Mouse (Mus musculus): ENCODE results near the gene Kank4. TPM values are rescaled to one million over a fixed set of nuclear protein-coding genes. Genes with fewer than 3 reads are reported as not detected.

The Kank4 gene
- polyA plus RNA-seq, 1 experiment = 0.01 TPM

GRCm38 (mm10) chr4:98847120-98847885 lies 30.0 kb upstream of the Kank4 start:
- no peaks in the 10 kb centered on the region for H3K79me2 ChIP-seq (ENCODE audit: control insufficient read depth, insufficient read depth)
- no peak overlapping the region for H3ac ChIP-seq (ENCODE audit: control insufficient read depth, insufficient read length)
- TF ChIP-seq SRF (IDR thresholded peaks at IDR 0.05; ENCODE audit: control insufficient read depth, insufficient read length, low read depth) = no peak
- TF ChIP-seq CEBPB (IDR thresholded peaks at IDR 0.05; ENCODE audit: insufficient read depth, poor library complexity, severe bottlenecking) = no peak
- TF ChIP-seq E2F4 (IDR thresholded peaks at IDR 0.05; ENCODE audit: insufficient read depth) = no peak
- TF ChIP-seq MAX (IDR thresholded peaks at IDR 0.05; ENCODE audit: low read depth) = no peak
- TF ChIP-seq TCF3 (IDR thresholded peaks at IDR 0.05; ENCODE audit: insufficient read length, low read depth) = no peak
- no peak for TF ChIP-seq POLR2A (IDR thresholded peaks at IDR 0.05; ENCODE audit: insufficient read length, low read depth)
- TF ChIP-seq MYOD1 (IDR thresholded peaks at IDR 0.05; ENCODE audit: control insufficient read depth in 1 of 3, insufficient read length in 2 of 3, low read depth in 2 of 3) = no peak
- TF ChIP-seq TCF12 (IDR thresholded peaks at IDR 0.05; ENCODE audit: insufficient read depth, poor library complexity, severe bottlenecking) = no peak
- TF ChIP-seq USF1 (IDR thresholded peaks at IDR 0.05; ENCODE audit: low read depth) = no peak
- no peak for TF ChIP-seq POLR2AphosphoS2 (IDR thresholded peaks at IDR 0.05; ENCODE audit: insufficient read length, low read depth)
- TF ChIP-seq MYOG (IDR thresholded peaks at IDR 0.05; ENCODE audit: control insufficient read depth in 1 of 3, insufficient read depth in 1 of 3, insufficient read length in 2 of 3, low read depth in 2 of 3) = no peak
- TF ChIP-seq REST (IDR thresholded peaks at IDR 0.05; ENCODE audit: insufficient read depth, insufficient read length) = no peak
- H3K27me3 ChIP-seq (ENCODE audit: control insufficient read depth, insufficient read depth, insufficient read length) = no peaks in the 10 kb centered on the region
- H3K36me3 ChIP-seq (ENCODE audit: control insufficient read depth, insufficient read depth) = no peaks in the 10 kb centered on the region
- no peak overlapping the region for H3K4me3 ChIP-seq
- no peak overlapping the region for H3K4me2 ChIP-seq (ENCODE audit: low read depth)

GRCm38 (mm10) chr4:98846396-98846795 lies 29.1 kb upstream of the Kank4 start:
- Histone ChIP-seq H3ac (ENCODE audit: control insufficient read depth, insufficient read length) (no peak overlapping the region), H3K4me3 (no peak overlapping the region), H3K36me3 (ENCODE audit: control insufficient read depth, insufficient read depth) (no peaks in the 10 kb centered on the region), H3K27me3 (ENCODE audit: control insufficient read depth, insufficient read depth, insufficient read length) (no peaks in the 10 kb centered on the region), H3K4me2 (ENCODE audit: low read depth) (no peak overlapping the region), H3K79me2 (ENCODE audit: control insufficient read depth, insufficient read depth) (no peaks in the 10 kb centered on the region)
- TF ChIP-seq POLR2AphosphoS2 (IDR thresholded peaks at IDR 0.05; ENCODE audit: insufficient read length, low read depth) (no peak), MYOD1 (IDR thresholded peaks at IDR 0.05; ENCODE audit: control insufficient read depth in 1 of 3, insufficient read length in 2 of 3, low read depth in 2 of 3) (no peak), USF1 (IDR thresholded peaks at IDR 0.05; ENCODE audit: low read depth) (no peak), POLR2A (IDR thresholded peaks at IDR 0.05; ENCODE audit: insufficient read length, low read depth) (no peak), MYOG (IDR thresholded peaks at IDR 0.05; ENCODE audit: control insufficient read depth in 1 of 3, insufficient read depth in 1 of 3, insufficient read length in 2 of 3, low read depth in 2 of 3) (no peak), TCF12 (IDR thresholded peaks at IDR 0.05; ENCODE audit: insufficient read depth, poor library complexity, severe bottlenecking) (no peak), SRF (IDR thresholded peaks at IDR 0.05; ENCODE audit: control insufficient read depth, insufficient read length, low read depth) (no peak), MAX (IDR thresholded peaks at IDR 0.05; ENCODE audit: low read depth) (no peak), REST (IDR thresholded peaks at IDR 0.05; ENCODE audit: insufficient read depth, insufficient read length) (no peak), CEBPB (IDR thresholded peaks at IDR 0.05; ENCODE audit: insufficient read depth, poor library complexity, severe bottlenecking) (no peak), E2F4 (IDR thresholded peaks at IDR 0.05; ENCODE audit: insufficient read depth) (no peak), TCF3 (IDR thresholded peaks at IDR 0.05; ENCODE audit: insufficient read length, low read depth) (no peak)

GRCm38 (mm10) chr4:98845687-98846125 lies 28.4 kb upstream of the Kank4 start:
- H3K4me2 ChIP-seq (ENCODE audit: low read depth) = no peak overlapping the region
- no peak for TF ChIP-seq TCF3 (IDR thresholded peaks at IDR 0.05; ENCODE audit: insufficient read length, low read depth)
- no peak for TF ChIP-seq POLR2A (IDR thresholded peaks at IDR 0.05; ENCODE audit: insufficient read length, low read depth)
- no peak for TF ChIP-seq MYOG (IDR thresholded peaks at IDR 0.05; ENCODE audit: control insufficient read depth in 1 of 3, insufficient read depth in 1 of 3, insufficient read length in 2 of 3, low read depth in 2 of 3)
- no peak for TF ChIP-seq E2F4 (IDR thresholded peaks at IDR 0.05; ENCODE audit: insufficient read depth)
- TF ChIP-seq POLR2AphosphoS2 (IDR thresholded peaks at IDR 0.05; ENCODE audit: insufficient read length, low read depth) = no peak
- TF ChIP-seq MAX (IDR thresholded peaks at IDR 0.05; ENCODE audit: low read depth) = no peak
- TF ChIP-seq MYOD1 (IDR thresholded peaks at IDR 0.05; ENCODE audit: control insufficient read depth in 1 of 3, insufficient read length in 2 of 3, low read depth in 2 of 3) = no peak
- TF ChIP-seq TCF12 (IDR thresholded peaks at IDR 0.05; ENCODE audit: insufficient read depth, poor library complexity, severe bottlenecking) = no peak
- TF ChIP-seq SRF (IDR thresholded peaks at IDR 0.05; ENCODE audit: control insufficient read depth, insufficient read length, low read depth) = no peak
- TF ChIP-seq REST (IDR thresholded peaks at IDR 0.05; ENCODE audit: insufficient read depth, insufficient read length) = no peak
- no peak for TF ChIP-seq CEBPB (IDR thresholded peaks at IDR 0.05; ENCODE audit: insufficient read depth, poor library complexity, severe bottlenecking)
- no peak for TF ChIP-seq USF1 (IDR thresholded peaks at IDR 0.05; ENCODE audit: low read depth)
- H3K27me3 ChIP-seq (ENCODE audit: control insufficient read depth, insufficient read depth, insufficient read length) = no peaks in the 10 kb centered on the region
- no peak overlapping the region for H3ac ChIP-seq (ENCODE audit: control insufficient read depth, insufficient read length)
- H3K79me2 ChIP-seq (ENCODE audit: control insufficient read depth, insufficient read depth) = no peaks in the 10 kb centered on the region
- H3K36me3 ChIP-seq (ENCODE audit: control insufficient read depth, insufficient read depth) = no peaks in the 10 kb centered on the region
- no peak overlapping the region for H3K4me3 ChIP-seq

GRCm38 (mm10) chr4:98845201-98845600 lies 27.9 kb upstream of the Kank4 start:
- no peaks in the 10 kb centered on the region for H3K27me3 ChIP-seq (ENCODE audit: control insufficient read depth, insufficient read depth, insufficient read length)
- TF ChIP-seq POLR2A (IDR thresholded peaks at IDR 0.05; ENCODE audit: insufficient read length, low read depth) = no peak
- TF ChIP-seq CEBPB (IDR thresholded peaks at IDR 0.05; ENCODE audit: insufficient read depth, poor library complexity, severe bottlenecking) = no peak
- TF ChIP-seq E2F4 (IDR thresholded peaks at IDR 0.05; ENCODE audit: insufficient read depth) = no peak
- no peak for TF ChIP-seq SRF (IDR thresholded peaks at IDR 0.05; ENCODE audit: control insufficient read depth, insufficient read length, low read depth)
- TF ChIP-seq USF1 (IDR thresholded peaks at IDR 0.05; ENCODE audit: low read depth) = no peak
- no peak for TF ChIP-seq TCF3 (IDR thresholded peaks at IDR 0.05; ENCODE audit: insufficient read length, low read depth)
- no peak for TF ChIP-seq MYOG (IDR thresholded peaks at IDR 0.05; ENCODE audit: control insufficient read depth in 1 of 3, insufficient read depth in 1 of 3, insufficient read length in 2 of 3, low read depth in 2 of 3)
- no peak for TF ChIP-seq REST (IDR thresholded peaks at IDR 0.05; ENCODE audit: insufficient read depth, insufficient read length)
- no peak for TF ChIP-seq MAX (IDR thresholded peaks at IDR 0.05; ENCODE audit: low read depth)
- TF ChIP-seq MYOD1 (IDR thresholded peaks at IDR 0.05; ENCODE audit: control insufficient read depth in 1 of 3, insufficient read length in 2 of 3, low read depth in 2 of 3) = no peak
- TF ChIP-seq TCF12 (IDR thresholded peaks at IDR 0.05; ENCODE audit: insufficient read depth, poor library complexity, severe bottlenecking) = no peak
- no peak for TF ChIP-seq POLR2AphosphoS2 (IDR thresholded peaks at IDR 0.05; ENCODE audit: insufficient read length, low read depth)
- H3K79me2 ChIP-seq (ENCODE audit: control insufficient read depth, insufficient read depth) = no peaks in the 10 kb centered on the region
- H3K4me3 ChIP-seq = no peak overlapping the region
- H3K4me2 ChIP-seq (ENCODE audit: low read depth) = no peak overlapping the region
- no peak overlapping the region for H3ac ChIP-seq (ENCODE audit: control insufficient read depth, insufficient read length)
- H3K36me3 ChIP-seq (ENCODE audit: control insufficient read depth, insufficient read depth) = no peaks in the 10 kb centered on the region

Data from myocyte (in vitro differentiated cells).